Mouse (Mus musculus) thymus, postnatal 0 days (tissue): ENCODE data around the gene Fam71b. TPM values are rescaled to one million over a fixed set of nuclear protein-coding genes. Genes with fewer than 3 reads are reported as not detected.

Source experiments
- DNase-seq: peaks from one replicate; pipeline ENCODE4 v3.0.0-alpha.2; 2015; ENCODE audit warnings: low spot score
- polyA plus RNA-seq: library from polyadenylated mRNA; unstranded; fragments of >200 nt; fragmentation: Nextera tagmentation; extraction: Ambion mirVana; gene quantifications from 2 replicates; pipeline ENCODE4 v1.2.1, GENCODE M21; 2015

Gene Fam71b
- polyA plus RNA-seq, 1 experiment from 2014 or later = 1.1 TPM

- DNase-seq = no peak
Measured at GRCm38 (mm10) chr11:46430123-46430522, 33.8 kb downstream of the Fam71b start.

- DNase-seq = peak; percentile 90
Measured at GRCm38 (mm10) chr11:46431129-46431528, 34.8 kb downstream of the Fam71b start.

- no peak for DNase-seq
Measured at GRCm38 (mm10) chr11:46435363-46435762, 39.0 kb downstream of the Fam71b start.

- peak; percentile 97 for DNase-seq
Measured at GRCm38 (mm10) chr11:46436760-46437458, 40.5 kb downstream of the Fam71b start, which contains the start of gene Med7. Gene Med7, plus strand, starts transcription at chr11:46436925.

- DNase-seq = peak; percentile 73
Measured at GRCm38 (mm10) chr11:46437459-46438000, 41.2 kb downstream of the Fam71b start.

- no peak for DNase-seq
Measured at GRCm38 (mm10) chr11:46439005-46439543, 42.7 kb downstream of the Fam71b start.

- DNase-seq = no peak
Measured at GRCm38 (mm10) chr11:46441774-46442173, 45.4 kb downstream of the Fam71b start.

GRCm38 (mm10) chr11:46443152-46443551 is 46.8 kb downstream of the Fam71b start:
- DNase-seq = peak; percentile 50

- no peak for DNase-seq
Measured at GRCm38 (mm10) chr11:46443979-46444378, 47.6 kb downstream of the Fam71b start.

- DNase-seq = no peak
Measured at GRCm38 (mm10) chr11:46446150-46446549, 49.8 kb downstream of the Fam71b start.

- DNase-seq = peak; percentile 59
Measured at GRCm38 (mm10) chr11:46447644-46448484, 51.5 kb downstream of the Fam71b start.

GRCm38 (mm10) chr11:46449461-46450080 is 53.2 kb downstream of the Fam71b start:
- DNase-seq = no peak

- no peak for DNase-seq
Measured at GRCm38 (mm10) chr11:46454453-46455045, 58.2 kb downstream of the Fam71b start, which contains the start of gene Havcr2. Gene Havcr2, plus strand, starts transcription at chr11:46454935.

Other genes starting within 250 kb of the Fam71b start
- 0.09 and 0.13 TPM in 2 replicates for gene Nipal4, start 230.1 kb upstream of the Fam71b start, polyA plus RNA-seq
- 0.75 and 1.4 TPM in 2 replicates for gene Fndc9, start 161.0 kb upstream of the Fam71b start, polyA plus RNA-seq
- 62.7 and 67.6 TPM in 2 replicates for gene Cyfip2, start 83.7 kb upstream of the Fam71b start, polyA plus RNA-seq
- 99.7 and 113 TPM in 2 replicates for gene Itk, start 7.0 kb upstream of the Fam71b start, polyA plus RNA-seq
- gene Med7, start 40.4 kb downstream of the Fam71b start, polyA plus RNA-seq = 66.4 and 69.4 TPM in 2 replicates
- gene Havcr2, start 58.4 kb downstream of the Fam71b start, polyA plus RNA-seq = 0.55 and 0.82 TPM in 2 replicates
- gene Gm12169, start 127.7 kb downstream of the Fam71b start, polyA plus RNA-seq = not detected in 2 replicates
- gene BC053393, start 175.0 kb downstream of the Fam71b start, polyA plus RNA-seq = 0.06 and 0.10 TPM in 2 replicates
- 0.41 and 0.44 TPM in 2 replicates for gene Dppa1, start 232.7 kb downstream of the Fam71b start, polyA plus RNA-seq